Mouse (Mus musculus): ENCODE results near the gene Med12. TPM values are rescaled to one million over a fixed set of nuclear protein-coding genes. Genes with fewer than 3 reads are reported as not detected.

The Med12 gene
- total RNA-seq (2014; rRNA removed; ENCODE audit: low replicate concordance), result 47.2 and 52.3 TPM in 2 replicates
- 12.8 and 14.1 TPM in 2 replicates for polyA plus RNA-seq (2015; fragmentation: Nextera tagmentation; extraction: Ambion mirVana)

GRCm38 (mm10) chrX:101273875-101274738 is at the start of gene Med12:
TSS of gene Med12 (plus strand) at chrX:101274030.
- no peaks in the 10 kb centered on the region for H3K4me1 ChIP-seq (ENCODE audit: control insufficient read depth, insufficient read depth)
- 17% methylated on average over 54 of the region's 54 CpGs for WGBS
- ATAC-seq (ENCODE audit: insufficient read depth, low read depth) (peak; percentile 99), DNase-seq (ENCODE audit: low spot score) (peak; percentile 90)
- H3K4me2 ChIP-seq (ENCODE audit: low read depth, low read length), result peak within 1 kb of the TSS; percentile 66
- H3K4me3 ChIP-seq (ENCODE audit: low read depth, low read length), result peak within 1 kb of the TSS; percentile 70
- peak within 1 kb of the TSS; percentile 74 for H3K9ac ChIP-seq (replicated peaks; ENCODE audit: low read depth, low read length)
- no peak for TF ChIP-seq CTCF (IDR thresholded peaks at IDR 0.05; ENCODE audit: low read depth)
- TF ChIP-seq EP300 (IDR thresholded peaks at IDR 0.05; ENCODE audit: low read depth), result no peak
- no peaks in the 10 kb centered on the region for H3K9me3 ChIP-seq (replicated peaks; ENCODE audit: control insufficient read depth, low read length)
- H3K27me3 ChIP-seq (ENCODE audit: control insufficient read depth, insufficient read depth, low read length), result no peaks in the 10 kb centered on the region
- H3K27ac ChIP-seq (ENCODE audit: low read depth), result peak within 1 kb of the TSS; percentile 72
- H3K36me3 ChIP-seq (replicated peaks; ENCODE audit: control insufficient read depth, insufficient read depth, low read length), result peaks cover 17% of the 10 kb centered on the region

- Histone ChIP-seq H3K4me1 (ENCODE audit: control insufficient read depth, insufficient read depth) (no peaks in the 10 kb centered on the region), H3K4me3 (ENCODE audit: low read depth, low read length) (no peak overlapping the region), H3K9me3 (replicated peaks; ENCODE audit: control insufficient read depth, low read length) (no peaks in the 10 kb centered on the region), H3K27me3 (ENCODE audit: control insufficient read depth, insufficient read depth, low read length) (no peaks in the 10 kb centered on the region), H3K27ac (ENCODE audit: low read depth) (no peak overlapping the region), H3K9ac (replicated peaks; ENCODE audit: low read depth, low read length) (no peak overlapping the region), H3K4me2 (ENCODE audit: low read depth, low read length) (no peak overlapping the region), H3K36me3 (replicated peaks; ENCODE audit: control insufficient read depth, insufficient read depth, low read length) (no peaks in the 10 kb centered on the region)
- DNase-seq (ENCODE audit: low spot score) (no peak), ATAC-seq (ENCODE audit: insufficient read depth, low read depth) (no peak)
- TF ChIP-seq EP300 (IDR thresholded peaks at IDR 0.05; ENCODE audit: low read depth) (no peak), CTCF (IDR thresholded peaks at IDR 0.05; ENCODE audit: low read depth) (no peak)
- WGBS, result 29% methylated on average over 1 of the region's 1 CpGs
Observed at GRCm38 (mm10) chrX:101245011-101245410, 28.8 kb upstream of the Med12 start.

- Histone ChIP-seq H3K9ac (replicated peaks; ENCODE audit: low read depth, low read length) (peak within 1 kb of the TSS; percentile 64), H3K27me3 (ENCODE audit: control insufficient read depth, insufficient read depth, low read length) (no peaks in the 10 kb centered on the region), H3K9me3 (replicated peaks; ENCODE audit: control insufficient read depth, low read length) (no peaks in the 10 kb centered on the region), H3K36me3 (replicated peaks; ENCODE audit: control insufficient read depth, insufficient read depth, low read length) (peaks cover 10% of the 10 kb centered on the region), H3K4me1 (ENCODE audit: control insufficient read depth, insufficient read depth) (no peaks in the 10 kb centered on the region), H3K4me3 (ENCODE audit: low read depth, low read length) (peak within 1 kb of the TSS; percentile 57), H3K27ac (ENCODE audit: low read depth) (peak within 1 kb of the TSS; percentile 65), H3K4me2 (ENCODE audit: low read depth, low read length) (peak within 1 kb of the TSS; percentile 85)
- WGBS, result 17% methylated on average over 47 of the region's 47 CpGs
- peak; percentile 94 for ATAC-seq (ENCODE audit: insufficient read depth, low read depth)
- DNase-seq (ENCODE audit: low spot score), result peak; percentile 79
- TF ChIP-seq CTCF (IDR thresholded peaks at IDR 0.05; ENCODE audit: low read depth) (no peak), EP300 (IDR thresholded peaks at IDR 0.05; ENCODE audit: low read depth) (no peak)
Observed at GRCm38 (mm10) chrX:101253952-101254729, 19.7 kb upstream of the Med12 start, which contains the start of gene Foxo4. TSS of gene Foxo4 (plus strand) at chrX:101254528.

DNA sequence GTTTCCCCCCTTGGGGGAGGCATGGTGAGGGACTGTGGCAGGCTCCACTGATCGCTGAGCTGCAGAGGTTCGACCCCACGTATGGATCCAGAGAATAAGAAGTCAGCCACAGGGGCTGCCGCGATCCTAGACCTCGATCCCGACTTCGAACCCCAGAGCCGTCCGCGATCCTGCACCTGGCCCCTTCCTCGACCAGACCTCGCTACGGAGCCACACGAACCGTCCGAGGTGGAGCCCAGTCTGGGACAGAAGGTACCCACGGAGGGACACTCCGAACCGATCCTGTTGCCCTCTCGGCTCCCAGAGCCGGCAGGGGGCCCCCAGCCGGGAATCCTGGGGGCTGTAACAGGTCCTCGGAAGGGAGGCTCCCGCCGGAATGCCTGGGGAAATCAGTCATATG is 19.1 kb upstream of the Med12 start:
- H3K36me3 ChIP-seq (replicated peaks; ENCODE audit: control insufficient read depth, insufficient read depth, low read length), result peaks cover 10% of the 10 kb centered on the region
- H3K9ac ChIP-seq (replicated peaks; ENCODE audit: low read depth, low read length), result peak overlapping the region; percentile 64
- ATAC-seq (ENCODE audit: insufficient read depth, low read depth) (no peak), DNase-seq (ENCODE audit: low spot score) (no peak)
- 15% methylated on average over 26 of the region's 26 CpGs for WGBS
- H3K27me3 ChIP-seq (ENCODE audit: control insufficient read depth, insufficient read depth, low read length), result no peaks in the 10 kb centered on the region
- no peaks in the 10 kb centered on the region for H3K9me3 ChIP-seq (replicated peaks; ENCODE audit: control insufficient read depth, low read length)
- H3K4me2 ChIP-seq (ENCODE audit: low read depth, low read length), result peak overlapping the region; percentile 85
- TF ChIP-seq EP300 (IDR thresholded peaks at IDR 0.05; ENCODE audit: low read depth), result no peak
- no peak for TF ChIP-seq CTCF (IDR thresholded peaks at IDR 0.05; ENCODE audit: low read depth)
- H3K4me1 ChIP-seq (ENCODE audit: control insufficient read depth, insufficient read depth), result no peaks in the 10 kb centered on the region
- H3K4me3 ChIP-seq (ENCODE audit: low read depth, low read length), result peak overlapping the region; percentile 57
- peak overlapping the region; percentile 65 for H3K27ac ChIP-seq (ENCODE audit: low read depth)

DNA sequence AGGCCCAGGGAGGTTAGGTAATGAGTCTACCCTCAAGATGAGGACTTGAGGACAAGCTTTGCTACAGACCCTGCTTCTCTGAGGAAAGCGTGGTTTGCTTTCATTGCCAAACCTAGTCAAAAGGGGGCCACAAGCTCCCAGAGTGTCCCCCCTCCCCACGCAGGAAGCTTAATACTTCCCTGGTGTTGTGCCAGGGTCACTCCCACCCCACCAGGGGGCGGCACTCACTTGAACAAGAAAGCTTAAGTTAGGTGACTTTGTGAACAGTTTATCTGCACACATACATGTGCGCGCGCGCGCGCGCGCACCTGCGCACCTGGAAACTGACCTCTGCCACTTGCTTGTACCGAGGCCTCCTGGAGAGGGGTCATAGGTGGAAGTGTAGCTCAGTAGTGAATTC is 17.2 kb upstream of the Med12 start:
- no peak for DNase-seq (ENCODE audit: low spot score)
- Histone ChIP-seq H3K9me3 (replicated peaks; ENCODE audit: control insufficient read depth, low read length) (no peaks in the 10 kb centered on the region), H3K27ac (ENCODE audit: low read depth) (no peak overlapping the region), H3K4me2 (ENCODE audit: low read depth, low read length) (no peak overlapping the region), H3K9ac (replicated peaks; ENCODE audit: low read depth, low read length) (no peak overlapping the region), H3K36me3 (replicated peaks; ENCODE audit: control insufficient read depth, insufficient read depth, low read length) (peaks cover 10% of the 10 kb centered on the region), H3K4me1 (ENCODE audit: control insufficient read depth, insufficient read depth) (no peaks in the 10 kb centered on the region), H3K27me3 (ENCODE audit: control insufficient read depth, insufficient read depth, low read length) (no peaks in the 10 kb centered on the region), H3K4me3 (ENCODE audit: low read depth, low read length) (no peak overlapping the region)
- TF ChIP-seq EP300 (IDR thresholded peaks at IDR 0.05; ENCODE audit: low read depth), result no peak
- TF ChIP-seq CTCF (IDR thresholded peaks at IDR 0.05; ENCODE audit: low read depth), result no peak
- 82% methylated on average over 13 of the region's 13 CpGs for WGBS
- ATAC-seq (ENCODE audit: insufficient read depth, low read depth), result no peak

All from heart, postnatal 0 days (tissue).